Mouse (Mus musculus): ENCODE data around the gene Mindy4.
A peak's percentile ranks its signal among the peaks of the same experiment; 100 is the strongest.

Mindy4 gene

GRCm38 (mm10) chr6:55313893-55314292 is 110.7 kb downstream of the Mindy4 start:
- no peak for DNase-seq

GRCm38 (mm10) chr6:55314628-55315027 is 111.4 kb downstream of the Mindy4 start:
- no peak for DNase-seq

DNA sequence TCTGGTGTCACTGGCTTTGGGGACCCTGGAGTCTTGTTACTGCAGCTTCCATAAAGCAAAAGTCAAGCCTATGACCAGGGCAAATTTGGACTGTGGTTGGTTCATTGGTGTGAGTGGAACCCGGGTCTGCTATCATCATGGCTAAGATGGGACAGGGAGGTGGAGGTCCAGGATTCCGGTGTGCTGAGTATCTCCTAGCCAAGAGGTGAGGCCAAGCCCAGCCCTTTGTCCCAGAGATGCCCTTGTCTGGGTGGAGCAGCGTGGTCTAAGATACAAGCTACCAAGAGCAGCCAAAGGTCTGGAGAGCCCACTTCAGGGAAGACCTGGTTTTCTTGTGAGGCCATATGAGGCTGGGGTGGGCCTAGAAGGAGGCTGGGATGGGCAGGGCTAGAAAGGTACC is 115.4 kb downstream of the Mindy4 start:
- no peak for DNase-seq

DNA sequence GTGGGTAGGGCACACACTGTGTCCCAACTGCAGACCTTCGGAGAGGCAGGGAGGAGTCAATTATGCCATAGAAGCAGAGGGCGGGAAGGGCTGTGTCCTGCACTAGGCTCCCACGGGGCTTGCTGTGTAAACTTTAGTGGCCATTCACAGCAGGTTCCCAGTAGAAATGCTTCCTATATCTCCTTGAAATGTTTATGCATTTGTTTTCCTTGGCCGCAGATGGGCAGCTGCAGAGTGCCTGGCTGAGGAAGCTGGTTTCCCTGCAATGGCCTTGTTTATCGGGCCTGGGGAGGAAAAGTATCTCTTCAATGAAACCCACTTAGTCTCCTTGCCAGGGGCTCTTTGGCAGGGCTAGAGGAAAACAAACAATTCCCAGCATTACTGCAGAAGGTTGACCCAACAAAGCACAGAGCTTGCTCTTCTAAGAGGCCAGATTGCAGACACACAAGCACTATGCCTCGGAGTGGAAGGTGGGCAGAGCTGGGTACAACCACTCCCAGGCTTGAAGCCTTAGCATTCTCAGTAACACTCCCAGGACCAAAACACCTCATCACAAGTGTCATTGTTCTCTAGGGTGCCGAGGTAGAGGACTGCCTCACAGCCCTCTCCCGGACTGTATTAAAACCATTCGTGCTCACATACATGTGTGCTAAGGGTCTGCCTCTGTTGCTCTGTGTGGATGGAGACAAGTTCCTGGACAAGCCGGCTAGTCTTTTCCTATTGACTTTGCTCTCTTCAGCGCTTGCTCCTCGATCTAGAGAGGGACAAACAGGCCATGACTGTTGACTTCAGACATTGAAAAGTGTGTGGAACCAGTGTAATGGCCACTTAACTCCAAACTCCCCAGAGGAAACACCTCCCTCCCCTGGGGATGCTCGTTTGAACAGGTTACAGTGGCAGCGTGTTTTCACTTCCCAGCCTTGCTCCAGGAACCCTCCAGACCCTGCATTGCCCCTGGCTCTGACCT is 116.7 kb downstream of the Mindy4 start:
- DNase-seq, result no peak

DNA sequence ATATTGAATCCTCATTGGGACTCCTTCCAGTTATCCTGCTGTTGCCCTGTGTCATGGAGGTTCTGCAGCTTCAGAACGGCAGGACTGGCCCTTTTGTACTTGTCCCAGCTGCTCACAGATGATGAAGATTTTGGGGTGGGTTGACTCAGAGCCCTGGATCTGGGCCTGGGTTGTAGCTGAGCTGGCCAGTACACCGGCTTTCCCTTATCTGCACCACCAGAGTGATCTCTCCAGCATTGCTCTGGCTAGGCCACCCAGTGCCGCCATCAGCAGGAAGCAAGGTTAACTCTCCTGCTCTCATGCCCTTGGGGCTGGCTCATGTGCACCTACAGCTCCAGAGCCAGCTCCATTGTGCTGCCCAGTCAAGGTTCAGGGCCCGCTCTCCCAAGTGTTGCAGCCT is 117.7 kb downstream of the Mindy4 start:
- peak; percentile 76 for DNase-seq

GRCm38 (mm10) chr6:55321518-55321917 is 118.3 kb downstream of the Mindy4 start:
- DNase-seq, result peak; percentile 75

DNA sequence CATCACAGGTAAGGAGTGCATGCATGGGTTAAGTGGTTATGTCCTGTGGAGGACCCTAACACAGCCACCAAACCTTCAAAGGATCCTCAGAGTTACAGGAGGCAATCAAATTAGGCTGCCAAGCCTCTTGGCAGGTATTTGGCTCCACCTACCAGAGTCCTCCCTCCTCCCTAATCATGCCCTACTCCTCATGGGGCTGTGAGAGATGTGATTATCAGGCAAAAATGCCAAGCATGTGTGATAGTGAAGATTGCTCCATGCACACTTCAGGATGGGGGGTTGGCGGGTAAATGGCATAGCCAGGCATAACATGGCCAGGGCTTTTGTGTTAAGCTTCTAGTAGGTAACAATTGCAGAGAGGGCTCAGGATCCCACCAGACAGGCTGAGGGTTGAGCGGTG is 119.8 kb downstream of the Mindy4 start:
- DNase-seq, result peak; percentile 65

DNA sequence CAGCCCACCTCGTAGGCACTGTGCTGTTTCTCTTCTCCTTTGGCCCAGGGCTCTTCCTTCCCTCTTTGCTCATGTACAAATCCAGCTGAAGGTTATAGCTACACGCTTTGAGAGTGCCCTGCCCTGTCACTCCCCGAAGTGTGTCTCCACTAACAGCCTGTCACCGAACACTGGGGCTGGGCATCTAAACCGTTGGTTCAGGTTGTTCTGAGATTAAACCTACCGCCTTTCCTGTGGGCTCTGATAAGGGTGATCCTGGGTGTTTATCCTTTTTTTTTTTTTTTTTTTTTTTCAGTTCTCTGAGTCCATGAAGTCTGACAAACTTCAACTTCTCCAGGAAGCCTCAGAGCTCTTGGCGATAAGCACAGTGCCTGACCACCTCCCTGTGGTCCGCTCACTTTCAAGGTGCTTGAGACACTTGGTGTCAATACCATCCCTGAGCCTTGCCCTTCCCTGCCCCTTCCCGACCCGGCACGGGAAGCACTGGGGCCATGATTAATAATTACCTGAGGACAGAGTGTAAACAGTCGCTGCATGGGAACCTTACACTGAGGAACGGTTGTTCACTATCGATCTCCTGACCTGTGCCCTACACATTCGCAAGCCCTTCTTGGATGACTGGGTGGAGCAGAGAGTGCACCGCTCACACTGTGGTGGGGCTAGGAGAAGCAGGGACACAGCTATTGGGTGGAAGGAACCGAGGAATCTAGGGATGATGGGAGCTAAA is 120.9 kb downstream of the Mindy4 start:
- peak; percentile 79 for DNase-seq

DNA sequence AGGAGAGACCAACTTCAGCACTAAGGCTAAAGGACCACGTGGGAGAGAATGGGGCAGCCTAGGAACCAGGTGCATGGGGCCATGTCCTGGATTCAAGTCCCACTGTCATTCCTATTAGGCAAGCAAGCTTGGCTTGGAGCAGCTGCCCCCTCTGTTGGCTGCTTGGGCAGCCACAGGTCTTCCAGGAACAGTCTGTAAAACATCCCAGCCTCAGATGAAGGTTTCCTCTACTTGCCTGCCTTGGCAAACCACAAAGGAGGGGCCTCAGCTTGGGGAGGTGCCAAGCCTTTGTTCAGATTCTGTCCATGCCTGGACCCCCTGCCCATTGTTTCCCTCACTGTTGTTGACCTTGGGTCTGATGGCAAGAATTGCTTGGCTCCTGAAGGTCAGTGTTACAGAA is 121.6 kb downstream of the Mindy4 start:
- peak; percentile 62 for DNase-seq

DNA sequence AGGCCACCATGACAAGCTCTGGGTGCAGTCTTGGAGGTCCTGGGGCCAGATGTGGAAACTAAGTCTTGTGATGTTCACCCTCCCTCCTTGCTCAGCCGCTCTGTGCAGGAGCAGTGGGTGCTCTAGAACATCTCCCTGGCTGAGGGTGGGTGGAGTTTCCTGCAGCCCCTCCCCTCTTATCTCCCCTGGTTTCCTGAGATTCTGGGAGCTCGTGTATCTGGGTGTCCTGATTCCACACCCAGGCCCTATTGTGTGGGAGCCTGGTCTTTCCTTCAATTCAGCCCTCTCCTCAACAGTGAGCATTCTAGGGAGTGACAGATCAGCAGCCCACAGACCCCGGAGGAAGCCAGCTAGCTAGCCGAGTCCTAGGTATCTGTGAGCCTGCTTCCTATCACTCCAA is 123.1 kb downstream of the Mindy4 start:
- peak; percentile 78 for DNase-seq

GRCm38 (mm10) chr6:55327326-55327725 is 124.1 kb downstream of the Mindy4 start:
- no peak for DNase-seq

- no peak for DNase-seq
Observed at GRCm38 (mm10) chr6:55328179-55328578, 125.0 kb downstream of the Mindy4 start.

DNA sequence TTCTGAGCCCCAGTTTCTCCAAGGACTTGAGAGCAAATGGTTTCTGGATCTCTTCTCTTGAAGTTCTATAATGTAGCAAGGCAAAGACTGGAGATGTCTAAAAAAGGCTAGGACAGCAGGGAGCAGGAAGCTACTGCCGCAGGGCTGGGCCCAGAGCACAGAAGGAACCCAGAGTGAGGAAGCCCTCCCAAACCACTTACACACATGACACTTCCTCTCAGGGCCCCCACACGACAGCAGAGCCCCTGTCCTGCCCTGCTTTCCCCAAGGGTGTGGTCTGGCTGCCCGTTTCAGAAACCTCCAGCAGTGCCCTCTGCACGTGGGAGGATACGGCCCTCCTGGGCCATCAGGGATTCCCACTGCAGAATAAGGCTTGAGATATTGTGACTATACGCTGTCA is 128.1 kb downstream of the Mindy4 start:
- no peak for DNase-seq

GRCm38 (mm10) chr6:55332100-55332772 is 129.1 kb downstream of the Mindy4 start:
- DNase-seq, result no peak

- no peak for DNase-seq
Observed at GRCm38 (mm10) chr6:55332773-55333109, 129.6 kb downstream of the Mindy4 start.

DNA sequence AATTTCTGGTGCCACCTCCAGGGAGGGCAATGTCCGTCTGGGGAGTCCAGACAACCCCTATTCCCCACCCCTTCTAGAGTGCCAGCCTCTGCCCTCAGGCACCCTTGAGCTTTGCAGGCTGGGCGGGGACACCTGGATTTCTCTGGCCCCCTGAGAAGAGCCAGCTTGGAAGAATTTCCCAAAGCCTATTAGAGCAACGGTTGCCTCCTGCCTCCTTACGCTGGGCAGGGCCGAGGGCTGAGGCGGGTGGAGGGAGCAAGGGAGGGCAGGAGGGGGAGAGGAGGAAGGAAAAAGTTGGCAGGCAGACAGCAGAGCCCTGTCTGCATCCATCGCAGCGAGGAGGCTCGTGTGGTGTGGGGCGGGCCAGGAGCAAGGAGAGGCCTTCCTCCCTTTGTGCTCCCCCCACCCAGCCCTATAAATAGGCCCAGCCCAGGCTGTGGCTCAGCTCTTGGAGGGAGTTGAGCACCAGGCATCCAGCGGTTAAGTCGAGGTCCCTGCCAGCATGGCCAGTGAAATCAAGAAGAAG is 132.9 kb downstream of the Mindy4 start, which contains the start of gene Aqp1:
Gene Aqp1, plus strand, starts transcription at position 444 of the 526 bp plus-strand sequence.
- peak; percentile 75 for DNase-seq

DNA sequence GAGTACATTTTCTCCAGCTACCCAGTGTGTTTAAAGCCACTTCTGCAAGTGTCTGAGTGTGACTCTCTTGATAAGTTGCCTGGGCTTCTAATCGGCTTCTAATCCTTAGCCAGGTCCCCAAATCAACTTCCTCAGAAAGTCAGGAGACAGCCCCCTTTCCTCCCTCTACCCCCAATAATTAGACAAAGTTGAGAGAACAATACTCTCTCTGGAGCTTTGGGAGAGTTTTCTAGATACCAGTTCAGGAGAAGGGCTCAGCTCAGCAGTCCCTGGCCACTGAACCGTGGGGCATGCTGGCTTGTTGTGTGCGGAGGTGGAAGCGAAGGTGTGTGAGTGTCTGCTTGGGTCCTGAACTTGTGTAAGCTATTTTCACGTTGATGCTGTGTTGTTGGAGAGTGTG is 134.1 kb downstream of the Mindy4 start:
- no peak for DNase-seq

GRCm38 (mm10) chr6:55338077-55338476 is 134.9 kb downstream of the Mindy4 start:
- no peak for DNase-seq

DNA sequence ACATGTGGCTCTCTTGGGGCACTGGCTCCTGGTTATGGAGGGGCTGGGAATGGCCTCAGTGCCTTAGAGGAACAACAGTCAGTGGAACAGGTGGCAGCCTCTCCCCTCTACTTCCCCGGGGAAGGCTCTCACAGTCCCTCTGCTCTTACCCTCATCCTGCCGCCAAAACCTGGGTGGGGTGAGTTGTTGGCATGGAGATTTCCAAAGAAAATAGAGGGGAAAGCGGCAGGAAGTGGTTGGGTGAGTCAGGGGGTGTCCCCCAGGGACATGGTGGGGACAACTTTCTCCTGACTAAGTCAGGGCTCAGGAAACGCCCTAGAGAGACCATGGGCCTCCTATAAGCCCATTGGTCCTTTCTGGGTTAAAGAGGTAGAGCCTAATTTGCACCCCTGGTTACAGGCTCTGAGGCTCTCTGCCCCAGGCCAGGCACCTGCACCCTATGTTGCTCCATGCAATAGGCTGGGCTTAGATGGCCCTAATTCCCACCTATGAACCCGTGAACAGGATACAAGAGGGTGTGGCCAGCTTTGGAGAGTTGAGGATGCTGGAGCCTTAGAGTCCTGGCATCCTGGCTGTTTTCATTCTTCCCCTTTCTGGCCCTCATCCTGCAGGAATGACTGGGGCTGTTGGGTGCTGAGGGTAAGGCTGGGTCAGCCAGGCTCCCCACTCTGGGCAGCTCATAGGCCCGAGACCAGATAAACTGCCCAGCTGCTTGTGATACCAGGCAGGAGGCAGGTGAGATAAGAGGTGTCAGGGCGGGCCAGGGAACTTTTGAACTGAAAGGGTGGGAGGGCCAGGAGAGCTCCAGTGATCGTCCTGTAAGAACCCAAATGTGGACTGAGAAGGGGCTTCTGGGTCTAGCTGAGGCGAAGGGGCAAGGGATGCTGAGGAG is 136.0 kb downstream of the Mindy4 start:
- peak; percentile 87 for DNase-seq

- DNase-seq, result peak; percentile 55
Observed at GRCm38 (mm10) chr6:55341688-55342087, 138.5 kb downstream of the Mindy4 start.

DNA sequence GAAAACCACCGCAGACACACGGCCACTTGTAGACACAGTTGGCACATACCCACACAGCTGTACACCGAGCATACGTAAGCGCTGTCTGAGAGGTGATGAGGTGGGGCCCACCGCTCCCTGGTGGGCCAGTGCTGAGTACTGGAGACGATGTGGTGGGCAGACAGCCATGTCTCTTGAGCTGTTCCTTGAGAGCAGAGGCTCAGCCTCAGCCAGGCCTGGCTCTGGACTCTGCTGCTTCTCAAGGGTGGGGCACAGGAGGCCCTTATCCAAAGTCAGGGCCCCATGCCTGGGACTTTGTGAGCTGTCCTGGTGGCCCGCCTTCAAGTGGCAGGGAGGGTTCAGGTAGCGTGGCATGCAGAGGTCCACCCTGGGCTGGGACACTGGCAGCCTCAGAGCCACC is 139.1 kb downstream of the Mindy4 start:
- DNase-seq, result peak; percentile 81

DNA sequence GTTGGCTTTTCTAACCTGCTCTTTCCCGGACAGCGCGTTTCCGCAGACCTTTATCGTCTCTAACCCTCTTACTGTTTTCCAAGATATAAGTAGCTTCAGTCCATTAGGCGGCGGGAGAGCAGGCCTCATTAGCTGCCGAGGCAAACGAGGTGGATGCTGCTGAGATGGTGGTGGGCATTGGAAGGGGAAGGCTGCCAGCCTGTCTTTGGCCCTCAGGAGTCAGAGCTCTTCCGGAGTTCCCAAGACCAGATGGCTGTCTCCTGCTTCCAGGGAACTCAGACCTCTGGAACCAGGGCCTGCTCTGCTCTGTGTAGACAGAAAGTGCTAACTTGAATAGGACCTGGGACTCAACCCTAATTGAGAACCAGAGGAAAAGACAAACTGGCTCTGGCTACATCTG is 140.3 kb downstream of the Mindy4 start:
- DNase-seq, result no peak

Data from liver (tissue).